Mouse (Mus musculus): ENCODE measurements at regions not wholly inside any gene's neighbourhood (a gene's known extent, or its start where the extent isn't known, plus 50 kb on each side); places are given as distances from the start of the nearest gene placed in this dataset.

- DNase-seq, result no peak
- H3K4me1 ChIP-seq (ENCODE audit: control insufficient read depth, insufficient read depth, low read length), result no peaks in the 10 kb centered on the region
- TF ChIP-seq POLR2A (IDR thresholded peaks at IDR 0.05; ENCODE audit: borderline replicate concordance, extremely low read depth, low read depth, low read length) (no peak), CTCF (IDR thresholded peaks at IDR 0.05; ENCODE audit: insufficient read depth, low read length) (no peak)
- 49% methylated on average over 4 of the region's 4 CpGs for WGBS
- H3K4me3 ChIP-seq (replicated peaks; ENCODE audit: extremely low read depth, low read depth, low read length), result no peak overlapping the region
These were observed 313.3 kb downstream of the Rnls start for GRCm38 (mm10) chr19:33078681-33079360.

- no peaks in the 10 kb centered on the region for H3K4me1 ChIP-seq (ENCODE audit: control insufficient read depth, insufficient read depth, low read length)
- DNase-seq, result no peak
- 72% methylated on average over 2 of the region's 2 CpGs for WGBS
- H3K4me3 ChIP-seq (replicated peaks; ENCODE audit: extremely low read depth, low read depth, low read length), result no peak overlapping the region
- TF ChIP-seq POLR2A (IDR thresholded peaks at IDR 0.05; ENCODE audit: borderline replicate concordance, extremely low read depth, low read depth, low read length), result no peak
- no peak for TF ChIP-seq CTCF (IDR thresholded peaks at IDR 0.05; ENCODE audit: insufficient read depth, low read length)
These were observed 312.1 kb downstream of the Rnls start for GRCm38 (mm10) chr19:33079959-33080358.

- TF ChIP-seq CTCF (IDR thresholded peaks at IDR 0.05; ENCODE audit: insufficient read depth, low read length) (no peak), POLR2A (IDR thresholded peaks at IDR 0.05; ENCODE audit: borderline replicate concordance, extremely low read depth, low read depth, low read length) (no peak)
- Histone ChIP-seq H3K4me1 (ENCODE audit: control insufficient read depth, insufficient read depth, low read length) (no peaks in the 10 kb centered on the region), H3K4me3 (replicated peaks; ENCODE audit: extremely low read depth, low read depth, low read length) (no peak overlapping the region)
- WGBS, result 63% methylated on average over 3 of the region's 3 CpGs
- DNase-seq, result no peak
These were observed 310.6 kb downstream of the Rnls start for GRCm38 (mm10) chr19:33081493-33081892.

GRCm38 (mm10) chr19:33083371-33083770 is 308.7 kb downstream of the Rnls start:
- no peak for DNase-seq
- Histone ChIP-seq H3K4me3 (replicated peaks; ENCODE audit: extremely low read depth, low read depth, low read length) (no peak overlapping the region), H3K4me1 (ENCODE audit: control insufficient read depth, insufficient read depth, low read length) (no peaks in the 10 kb centered on the region)
- 71% methylated on average over 2 of the region's 2 CpGs for WGBS
- no peak for TF ChIP-seq CTCF (IDR thresholded peaks at IDR 0.05; ENCODE audit: insufficient read depth, low read length)
- no peak for TF ChIP-seq POLR2A (IDR thresholded peaks at IDR 0.05; ENCODE audit: borderline replicate concordance, extremely low read depth, low read depth, low read length)

GRCm38 (mm10) chr19:33084683-33085082 is 307.4 kb downstream of the Rnls start:
- DNase-seq, result no peak
- no peaks in the 10 kb centered on the region for H3K4me1 ChIP-seq (ENCODE audit: control insufficient read depth, insufficient read depth, low read length)
- TF ChIP-seq POLR2A (IDR thresholded peaks at IDR 0.05; ENCODE audit: borderline replicate concordance, extremely low read depth, low read depth, low read length) (no peak), CTCF (IDR thresholded peaks at IDR 0.05; ENCODE audit: insufficient read depth, low read length) (no peak)
- WGBS, result 82% methylated on average over 5 of the region's 5 CpGs
- H3K4me3 ChIP-seq (replicated peaks; ENCODE audit: extremely low read depth, low read depth, low read length), result no peak overlapping the region
